Mouse (Mus musculus): Measurements from ENCODE around the gene Exoc3l2. TPM values are rescaled to one million over a fixed set of nuclear protein-coding genes. Genes with fewer than 3 reads are reported as not detected.
A peak's percentile ranks its signal among the peaks of the same experiment; 100 is the strongest.

Exoc3l2 gene
- polyA plus RNA-seq, 1 experiment: 3.0 TPM

DNA sequence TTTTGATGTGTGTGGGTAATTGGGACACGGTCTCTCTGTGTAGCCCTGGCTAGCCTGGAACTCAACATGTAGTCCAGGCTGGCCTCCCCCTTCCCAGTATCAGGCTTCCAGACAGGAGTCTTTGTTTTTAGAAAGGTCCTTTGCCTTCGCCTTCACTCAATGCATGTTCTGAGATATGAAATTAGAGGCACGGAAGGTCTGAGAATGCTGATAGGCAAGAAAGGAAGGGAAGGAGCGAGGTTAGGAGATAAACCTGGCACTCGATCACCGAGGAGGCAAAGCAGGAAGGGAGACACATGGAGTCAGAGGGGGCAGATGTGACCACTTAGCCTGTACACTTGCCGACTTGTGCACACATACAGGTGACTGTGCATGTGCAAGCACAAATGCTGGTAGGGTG is 23.4 kb downstream of the Exoc3l2 start:
- Histone ChIP-seq H3K4me1 (ENCODE audit: control insufficient read depth, insufficient read depth, low read length) (no peaks in the 10 kb centered on the region), H3K4me3 (ENCODE audit: low read depth, low read length) (no peak overlapping the region), H3K9me3 (replicated peaks; ENCODE audit: control insufficient read depth, insufficient read depth, low read length, poor library complexity, severe bottlenecking) (no peaks in the 10 kb centered on the region), H3K36me3 (ENCODE audit: control insufficient read depth, insufficient read depth, low read length, poor library complexity, severe bottlenecking) (no peaks in the 10 kb centered on the region), H3K9ac (ENCODE audit: low read depth, poor library complexity, severe bottlenecking) (no peak overlapping the region), H3K27ac (ENCODE audit: insufficient read depth, low read length) (no peak overlapping the region), H3K27me3 (ENCODE audit: control insufficient read depth, insufficient read depth, low read length, poor library complexity, severe bottlenecking) (no peaks in the 10 kb centered on the region; the same call in 1 of the 2 replicates)
- TF ChIP-seq POLR2A (IDR thresholded peaks at IDR 0.05; ENCODE audit: insufficient read depth, low read length) (no peak), CTCF (IDR thresholded peaks at IDR 0.05; ENCODE audit: low read depth, low read length) (no peak)

DNA sequence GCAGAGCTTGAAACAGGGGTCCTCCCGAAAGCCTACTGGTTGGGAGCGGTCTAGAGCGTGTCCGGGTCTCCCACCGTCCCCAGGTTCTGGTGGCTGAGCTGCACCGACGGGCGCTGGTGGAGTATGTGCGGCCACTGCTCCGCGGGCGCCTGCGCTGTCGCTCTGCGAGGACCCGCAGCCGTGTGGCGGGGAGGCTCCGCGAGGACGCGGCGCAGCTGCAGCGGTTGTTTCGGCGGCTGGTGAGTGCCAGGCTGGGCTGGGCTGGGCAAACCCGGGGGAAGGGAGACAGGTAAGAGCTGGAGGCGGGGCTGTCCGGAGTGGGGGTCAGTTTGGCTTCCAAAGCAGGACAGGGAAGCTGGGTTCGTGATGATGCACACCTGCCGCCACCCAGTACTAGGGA is 26.4 kb downstream of the Exoc3l2 start:
- Histone ChIP-seq H3K4me3 (ENCODE audit: low read depth, low read length) (peak overlapping the region; percentile 15), H3K9me3 (replicated peaks; ENCODE audit: control insufficient read depth, insufficient read depth, low read length, poor library complexity, severe bottlenecking) (no peaks in the 10 kb centered on the region), H3K4me1 (ENCODE audit: control insufficient read depth, insufficient read depth, low read length) (no peaks in the 10 kb centered on the region), H3K27me3 (ENCODE audit: control insufficient read depth, insufficient read depth, low read length, poor library complexity, severe bottlenecking) (no peaks in the 10 kb centered on the region; the same call in 1 of the 2 replicates), H3K9ac (ENCODE audit: low read depth, poor library complexity, severe bottlenecking) (peak overlapping the region; percentile 33; the same call in 1 of the 2 replicates), H3K27ac (ENCODE audit: insufficient read depth, low read length) (no peak overlapping the region), H3K36me3 (ENCODE audit: control insufficient read depth, insufficient read depth, low read length, poor library complexity, severe bottlenecking) (no peaks in the 10 kb centered on the region)
- TF ChIP-seq CTCF (IDR thresholded peaks at IDR 0.05; ENCODE audit: low read depth, low read length) (no peak), POLR2A (IDR thresholded peaks at IDR 0.05; ENCODE audit: insufficient read depth, low read length) (no peak), EP300 (IDR thresholded peaks at IDR 0.05; ENCODE audit: insufficient read depth, low read depth, low read length) (no peak)

DNA sequence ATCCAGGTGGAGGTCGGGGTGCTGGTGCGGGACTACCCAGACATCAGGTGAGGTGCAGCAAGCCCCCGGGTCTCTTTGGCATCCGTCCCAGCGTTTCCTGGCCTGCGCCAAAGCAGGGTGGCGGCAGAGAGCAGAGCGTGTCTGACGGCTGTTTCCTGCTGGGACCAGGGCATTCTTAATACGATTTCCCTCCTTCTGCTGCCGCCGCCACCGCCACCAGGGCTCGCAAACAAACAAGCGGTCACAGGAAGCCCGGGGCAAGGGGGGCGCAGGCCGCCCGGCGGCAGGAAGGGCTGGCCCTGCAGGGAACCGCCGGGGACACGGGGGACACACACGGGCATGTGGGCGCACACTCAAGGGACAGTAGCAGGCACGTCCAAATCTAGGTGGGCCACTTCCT is 28.6 kb downstream of the Exoc3l2 start:
- Histone ChIP-seq H3K4me3 (ENCODE audit: low read depth, low read length) (peak overlapping the region; percentile 49), H3K9ac (ENCODE audit: low read depth, poor library complexity, severe bottlenecking) (peak overlapping the region; percentile 46), H3K9me3 (replicated peaks; ENCODE audit: control insufficient read depth, insufficient read depth, low read length, poor library complexity, severe bottlenecking) (no peaks in the 10 kb centered on the region), H3K36me3 (ENCODE audit: control insufficient read depth, insufficient read depth, low read length, poor library complexity, severe bottlenecking) (no peaks in the 10 kb centered on the region), H3K27ac (ENCODE audit: insufficient read depth, low read length) (no peak overlapping the region), H3K4me1 (ENCODE audit: control insufficient read depth, insufficient read depth, low read length) (no peaks in the 10 kb centered on the region), H3K27me3 (ENCODE audit: control insufficient read depth, insufficient read depth, low read length, poor library complexity, severe bottlenecking) (no peaks in the 10 kb centered on the region; the same call in 1 of the 2 replicates)
- TF ChIP-seq CTCF (IDR thresholded peaks at IDR 0.05; ENCODE audit: low read depth, low read length) (peak; percentile 21), EP300 (IDR thresholded peaks at IDR 0.05; ENCODE audit: insufficient read depth, low read depth, low read length) (no peak)

DNA sequence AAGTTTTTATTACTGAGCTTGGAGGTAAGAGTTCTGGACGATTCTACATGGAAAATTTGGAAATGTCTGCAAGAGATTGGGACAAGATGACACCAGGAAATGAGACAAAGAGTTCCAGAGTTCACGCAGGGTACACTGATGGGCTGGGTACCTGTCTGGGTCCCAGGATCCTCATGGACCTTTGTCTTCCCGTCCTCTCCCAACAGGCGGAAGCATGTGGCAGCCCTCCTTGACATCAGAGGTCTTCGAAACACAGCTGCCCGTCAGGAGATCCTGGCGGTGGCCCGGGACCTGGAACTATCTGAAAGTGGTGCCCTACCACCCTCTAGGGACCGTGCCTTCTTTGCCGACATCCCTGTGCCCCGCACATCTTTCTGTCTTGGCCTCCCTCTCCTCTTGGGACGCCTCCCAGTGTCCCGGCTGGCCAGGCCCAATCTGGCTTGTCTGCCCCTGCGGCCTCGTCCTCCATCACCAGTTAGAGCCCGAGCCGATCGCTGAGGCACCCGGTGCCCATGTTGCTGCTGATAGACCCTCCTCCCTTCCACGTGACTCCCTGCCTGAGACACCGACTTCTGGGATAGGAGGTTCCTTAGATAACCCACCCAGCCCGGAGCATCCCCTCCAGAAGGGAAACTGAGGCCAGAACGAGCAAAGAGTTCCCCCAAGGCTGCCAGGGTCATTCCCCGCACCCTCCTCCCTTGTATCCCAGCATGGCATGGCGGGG is 31.8 kb downstream of the Exoc3l2 start:
- H3K4me3 ChIP-seq (ENCODE audit: low read depth, low read length): peak overlapping the region; percentile 3
- no peaks in the 10 kb centered on the region for H3K4me1 ChIP-seq (ENCODE audit: control insufficient read depth, insufficient read depth, low read length)
- no peak overlapping the region for H3K9ac ChIP-seq (ENCODE audit: low read depth, poor library complexity, severe bottlenecking)
- TF ChIP-seq CTCF (IDR thresholded peaks at IDR 0.05; ENCODE audit: low read depth, low read length): no peak
- no peak for TF ChIP-seq POLR2A (IDR thresholded peaks at IDR 0.05; ENCODE audit: insufficient read depth, low read length)
- TF ChIP-seq EP300 (IDR thresholded peaks at IDR 0.05; ENCODE audit: insufficient read depth, low read depth, low read length): no peak
- H3K27ac ChIP-seq (ENCODE audit: insufficient read depth, low read length): no peak overlapping the region
- H3K27me3 ChIP-seq (ENCODE audit: control insufficient read depth, insufficient read depth, low read length, poor library complexity, severe bottlenecking): no peaks in the 10 kb centered on the region; the same call in 1 of the 2 replicates
- no peaks in the 10 kb centered on the region for H3K9me3 ChIP-seq (replicated peaks; ENCODE audit: control insufficient read depth, insufficient read depth, low read length, poor library complexity, severe bottlenecking)
- H3K36me3 ChIP-seq (ENCODE audit: control insufficient read depth, insufficient read depth, low read length, poor library complexity, severe bottlenecking): no peaks in the 10 kb centered on the region

DNA sequence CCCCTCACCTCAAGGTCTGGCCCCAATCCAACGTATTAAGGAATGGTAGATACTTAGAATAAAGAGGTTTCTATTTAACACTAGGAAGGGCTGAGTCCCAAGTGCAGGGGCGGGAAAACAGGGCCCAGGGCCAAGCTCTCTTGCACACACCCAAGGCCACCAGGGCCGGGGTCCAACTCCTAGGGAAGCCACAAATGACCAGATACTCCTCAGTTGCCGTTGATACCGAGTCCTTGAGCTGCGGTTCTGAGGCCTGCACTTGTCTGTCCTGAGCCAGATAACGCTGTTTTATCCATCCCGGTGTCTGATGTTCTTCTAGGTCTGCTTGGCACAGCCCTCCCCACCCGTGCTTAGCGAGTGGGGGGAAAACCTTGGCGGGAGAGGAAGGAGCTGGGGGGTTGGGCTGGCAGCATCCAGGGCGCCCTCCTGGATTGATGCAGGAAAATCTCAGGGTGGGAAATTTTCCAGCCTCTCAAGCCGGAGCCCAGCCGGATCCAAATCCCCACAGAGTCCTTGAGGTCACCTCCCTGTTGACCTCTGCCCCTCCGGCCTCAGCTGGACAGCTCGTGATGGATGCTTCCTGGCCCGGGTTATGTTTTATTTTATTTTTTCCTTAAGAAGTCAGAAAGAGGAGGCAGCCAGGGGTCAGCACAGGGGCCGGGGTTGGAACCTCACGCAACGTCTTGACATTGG is 32.5 kb downstream of the Exoc3l2 start:
- Histone ChIP-seq H3K4me3 (ENCODE audit: low read depth, low read length) (no peak overlapping the region), H3K36me3 (ENCODE audit: control insufficient read depth, insufficient read depth, low read length, poor library complexity, severe bottlenecking) (no peaks in the 10 kb centered on the region), H3K4me1 (ENCODE audit: control insufficient read depth, insufficient read depth, low read length) (no peaks in the 10 kb centered on the region), H3K27me3 (ENCODE audit: control insufficient read depth, insufficient read depth, low read length, poor library complexity, severe bottlenecking) (no peaks in the 10 kb centered on the region), H3K9ac (ENCODE audit: low read depth, poor library complexity, severe bottlenecking) (no peak overlapping the region), H3K27ac (ENCODE audit: insufficient read depth, low read length) (no peak overlapping the region), H3K9me3 (replicated peaks; ENCODE audit: control insufficient read depth, insufficient read depth, low read length, poor library complexity, severe bottlenecking) (no peaks in the 10 kb centered on the region)
- TF ChIP-seq CTCF (IDR thresholded peaks at IDR 0.05; ENCODE audit: low read depth, low read length) (no peak), POLR2A (IDR thresholded peaks at IDR 0.05; ENCODE audit: insufficient read depth, low read length) (no peak), EP300 (IDR thresholded peaks at IDR 0.05; ENCODE audit: insufficient read depth, low read depth, low read length) (no peak)

DNA sequence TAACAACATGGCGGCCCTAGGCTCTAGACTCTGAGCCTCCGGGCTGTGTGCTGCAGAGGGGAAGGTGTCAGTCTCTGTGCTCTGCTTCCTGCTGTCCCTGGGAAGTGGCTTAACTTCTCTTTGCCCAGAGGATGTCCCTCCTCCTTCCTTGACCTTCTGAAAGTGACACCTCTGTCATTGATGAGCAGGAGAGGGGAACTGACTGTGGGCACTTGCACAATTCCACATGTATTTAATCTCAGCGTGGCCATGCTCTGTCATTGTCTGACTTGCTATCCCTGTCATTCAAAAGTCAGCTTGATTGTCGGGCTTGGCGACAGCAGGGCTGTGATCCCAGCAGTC is 33.1 kb downstream of the Exoc3l2 start:
- no peaks in the 10 kb centered on the region for H3K9me3 ChIP-seq (replicated peaks; ENCODE audit: control insufficient read depth, insufficient read depth, low read length, poor library complexity, severe bottlenecking)

More for the DNA sequence above, 33.1 kb downstream of the Exoc3l2 start:
- Histone ChIP-seq H3K4me1 (ENCODE audit: control insufficient read depth, insufficient read depth, low read length) (no peaks in the 10 kb centered on the region), H3K27ac (ENCODE audit: insufficient read depth, low read length) (no peak overlapping the region), H3K36me3 (ENCODE audit: control insufficient read depth, insufficient read depth, low read length, poor library complexity, severe bottlenecking) (no peaks in the 10 kb centered on the region), H3K27me3 (ENCODE audit: control insufficient read depth, insufficient read depth, low read length, poor library complexity, severe bottlenecking) (no peaks in the 10 kb centered on the region), H3K9ac (ENCODE audit: low read depth, poor library complexity, severe bottlenecking) (no peak overlapping the region), H3K4me3 (ENCODE audit: low read depth, low read length) (no peak overlapping the region)
- no peak for TF ChIP-seq POLR2A (IDR thresholded peaks at IDR 0.05; ENCODE audit: insufficient read depth, low read length)
- no peak for TF ChIP-seq EP300 (IDR thresholded peaks at IDR 0.05; ENCODE audit: insufficient read depth, low read depth, low read length)
- no peak for TF ChIP-seq CTCF (IDR thresholded peaks at IDR 0.05; ENCODE audit: low read depth, low read length)

Measured in ES-Bruce4 (cell line).